Mouse (Mus musculus) brain, embryonic 14.5 days (tissue): Measurements from ENCODE around the gene Mnd1.

Experiments used
- CTCF ChIP-seq: fragments of 200-500 bp; IDR thresholded peaks from 2 replicates; pipeline ENCODE4 v1.5.1; 2012; ENCODE audit warnings: inconsistent platforms, mild to moderate bottlenecking, moderate library complexity, borderline replicate concordance; ENCODE audit not compliant: insufficient read depth, insufficient read length; ENCODE audit errors: extremely low read depth
- POLR2A ChIP-seq: fragments of 200-500 bp; IDR thresholded peaks from 2 replicates; pipeline ENCODE4 v1.6.1; 2012; ENCODE audit warnings: mild to moderate bottlenecking, inconsistent platforms, borderline replicate concordance; ENCODE audit not compliant: poor library complexity, insufficient read depth, insufficient read length, severe bottlenecking; ENCODE audit errors: extremely low read depth

GRCm38 (mm10) chr3:84118178-84118577 is 37.4 kb downstream of the Mnd1 start:
- no peak for TF ChIP-seq CTCF
- no peak for TF ChIP-seq POLR2A
